Mouse (Mus musculus) midbrain, embryonic 12.5 days (tissue): ENCODE results near the gene Rfc2. TPM values are rescaled to one million over a fixed set of nuclear protein-coding genes. Genes with fewer than 3 reads are reported as not detected.

Source experiments
- ATAC-seq: fragments of 200-750 bp; cut with Nextera tagmentation; 2 replicates; pipeline ENCODE4 v1.8.0; 2017; ENCODE audit warnings: low read depth, moderate TSS enrichment, moderate library complexity; ENCODE audit not compliant: low FRiP score
- H3K27ac ChIP-seq: fragments of 300-500 bp; sonication (generic); replicated peaks from 2 replicates; pipeline ENCODE4 v1.5.1; 2016; ENCODE audit warnings: mild to moderate bottlenecking
- H3K27me3 ChIP-seq: fragments of 300-500 bp; sonication (generic); 2 replicates; pipeline ENCODE4 v1.6.1; 2016; ENCODE audit warnings: mild to moderate bottlenecking
- H3K36me3 ChIP-seq: fragments of 300-500 bp; sonication (generic); 2 replicates; pipeline ENCODE4 v1.6.1; 2016
- H3K4me1 ChIP-seq: fragments of 300-500 bp; sonication (generic); 2 replicates; pipeline ENCODE4 v1.6.1; 2016
- H3K4me2 ChIP-seq: fragments of 300-500 bp; sonication (generic); replicated peaks from 2 replicates; pipeline ENCODE4 v1.6.1; 2016; ENCODE audit warnings: mild to moderate bottlenecking, moderate library complexity
- H3K4me3 ChIP-seq: fragments of 300-500 bp; sonication (generic); 2 replicates; pipeline ENCODE4 v1.5.1; 2016; ENCODE audit warnings: mild to moderate bottlenecking
- H3K9ac ChIP-seq: fragments of 300-500 bp; sonication (generic); replicated peaks from 2 replicates; pipeline ENCODE4 v1.6.1; 2016; ENCODE audit warnings: mild to moderate bottlenecking, moderate library complexity
- H3K9me3 ChIP-seq: fragments of 300-500 bp; sonication (generic); 2 replicates; pipeline ENCODE4 v1.6.1; 2016; ENCODE audit warnings: mild to moderate bottlenecking
- WGBS: fragments of 180-500 bp; shearing (Covaris S2); methylation state at CpG from one replicate; pipeline ENCODE4 v1.1.7; 2016; 5-methylcytosine and 5-hydroxymethylcytosine counted together
- polyA plus RNA-seq: library from polyadenylated mRNA; unstranded; fragments of >200 nt; fragmentation: Nextera tagmentation; extraction: Ambion mirVana; gene quantifications from 2 replicates; pipeline ENCODE4 v1.2.1, GENCODE M21; 2016

Rfc2 gene
- polyA plus RNA-seq, 1 experiment from 2014 or later = 268 TPM

DNA sequence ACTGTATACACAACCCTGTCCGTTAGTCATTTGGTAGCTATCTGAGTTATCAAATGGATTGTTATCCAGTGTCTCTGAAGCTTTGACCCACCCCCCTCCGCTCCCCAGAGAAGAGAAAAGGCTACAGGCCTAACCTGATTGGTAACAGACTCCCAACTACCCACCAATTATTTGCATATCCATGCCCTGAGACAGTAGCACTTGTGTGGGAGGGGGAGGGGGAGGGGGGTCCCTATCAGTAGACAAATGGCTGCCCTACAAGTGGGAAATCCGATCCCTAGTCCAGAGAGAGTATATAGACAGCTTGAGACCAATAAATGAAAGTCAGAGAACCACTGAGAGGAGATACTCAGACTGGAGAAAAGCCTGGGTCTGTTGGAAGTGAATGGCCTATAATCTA lies 13.1 kb upstream of the Rfc2 start:
- Histone ChIP-seq H3K27me3 (no peaks in the 10 kb centered on the region), H3K9ac (no peak overlapping the region), H3K4me1 (peaks cover 8% of the 10 kb centered on the region), H3K36me3 (no peaks in the 10 kb centered on the region), H3K9me3 (no peaks in the 10 kb centered on the region), H3K4me2 (no peak overlapping the region), H3K27ac (no peak overlapping the region), H3K4me3 (no peak overlapping the region)
- 74% methylated on average over 3 of the region's 3 CpGs for WGBS
- ATAC-seq = no peak

DNA sequence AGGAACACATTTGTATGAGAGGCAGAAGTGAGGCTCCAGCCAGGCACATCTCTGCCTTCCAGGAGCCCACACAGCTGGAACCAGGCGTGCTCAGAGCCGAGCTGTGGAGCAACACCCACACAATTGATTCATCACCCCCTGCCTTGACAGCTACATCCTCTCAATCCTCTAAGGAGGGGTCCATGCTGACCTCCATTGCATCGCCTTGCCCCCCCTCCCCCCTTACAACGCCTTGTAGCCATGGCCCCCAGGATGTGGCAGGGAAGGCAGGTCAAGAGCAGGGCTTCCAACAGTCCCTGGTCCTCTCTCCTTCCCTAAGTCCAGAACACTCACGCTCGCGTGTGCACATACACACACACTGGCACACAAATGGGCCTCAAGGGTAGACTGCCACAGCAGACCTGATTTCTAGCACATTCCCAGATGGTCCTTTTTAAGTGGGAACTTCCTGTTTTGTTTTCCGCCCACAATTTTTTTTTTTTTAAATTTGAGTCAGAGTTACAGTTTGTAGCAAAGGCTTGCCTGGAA lies 12.1 kb upstream of the Rfc2 start:
- ATAC-seq = no peak

DNA sequence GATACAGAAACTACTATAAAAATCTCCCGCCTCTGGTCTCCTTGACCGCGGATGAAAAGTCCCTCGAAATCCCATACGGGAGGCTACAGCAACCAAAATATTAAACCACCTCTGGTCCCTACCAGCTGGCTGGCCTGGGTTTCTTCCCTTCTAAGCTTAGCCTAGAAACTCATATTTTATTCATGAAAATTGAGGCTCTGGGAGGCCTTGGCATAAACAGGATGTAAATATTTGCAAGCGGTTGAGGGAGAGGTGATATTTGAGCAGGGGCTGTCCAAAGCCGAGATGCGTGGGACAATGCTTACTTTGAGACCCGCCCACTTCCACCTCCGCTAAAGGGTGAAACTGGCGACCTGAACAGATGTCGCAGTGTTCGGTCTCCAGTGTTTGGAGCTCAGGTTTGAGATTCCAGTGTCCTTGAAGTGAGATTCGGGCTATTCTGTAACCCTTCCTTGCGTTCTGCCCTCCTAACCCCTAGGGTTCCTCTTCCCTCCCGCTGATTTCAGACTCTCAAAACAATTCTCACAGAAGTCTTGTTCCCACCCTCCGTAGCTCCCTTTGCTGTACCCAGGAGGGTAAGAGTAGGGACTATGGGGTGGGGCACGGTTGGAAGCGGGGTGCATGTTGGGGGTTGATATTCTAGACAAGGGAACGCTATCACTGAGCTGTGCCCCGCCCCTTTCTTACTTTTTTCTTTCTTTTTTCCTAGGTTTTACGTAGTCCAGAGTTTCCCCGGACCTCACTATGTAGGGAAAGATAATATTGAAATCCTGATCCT lies 9.2 kb upstream of the Rfc2 start:
- Histone ChIP-seq H3K4me1 (peaks cover 8% of the 10 kb centered on the region), H3K4me3 (peak overlapping the region; percentile 44), H3K27me3 (no peaks in the 10 kb centered on the region), H3K9me3 (no peaks in the 10 kb centered on the region), H3K27ac (peak overlapping the region; percentile 71), H3K9ac (peak overlapping the region; percentile 38; the same call in 1 of the 2 replicates), H3K36me3 (no peaks in the 10 kb centered on the region), H3K4me2 (peak overlapping the region; percentile 64)
- 1% methylated on average over 23 of the region's 23 CpGs for WGBS
- peak; percentile 81 for ATAC-seq

More for the DNA sequence above, 12.1 kb upstream of the Rfc2 start:
- Histone ChIP-seq H3K4me2 (no peak overlapping the region), H3K4me3 (no peak overlapping the region), H3K27me3 (no peaks in the 10 kb centered on the region), H3K9ac (no peak overlapping the region), H3K9me3 (no peaks in the 10 kb centered on the region), H3K27ac (no peak overlapping the region), H3K4me1 (peaks cover 8% of the 10 kb centered on the region), H3K36me3 (no peaks in the 10 kb centered on the region)
- 68% methylated on average over 8 of the region's 8 CpGs for WGBS

DNA sequence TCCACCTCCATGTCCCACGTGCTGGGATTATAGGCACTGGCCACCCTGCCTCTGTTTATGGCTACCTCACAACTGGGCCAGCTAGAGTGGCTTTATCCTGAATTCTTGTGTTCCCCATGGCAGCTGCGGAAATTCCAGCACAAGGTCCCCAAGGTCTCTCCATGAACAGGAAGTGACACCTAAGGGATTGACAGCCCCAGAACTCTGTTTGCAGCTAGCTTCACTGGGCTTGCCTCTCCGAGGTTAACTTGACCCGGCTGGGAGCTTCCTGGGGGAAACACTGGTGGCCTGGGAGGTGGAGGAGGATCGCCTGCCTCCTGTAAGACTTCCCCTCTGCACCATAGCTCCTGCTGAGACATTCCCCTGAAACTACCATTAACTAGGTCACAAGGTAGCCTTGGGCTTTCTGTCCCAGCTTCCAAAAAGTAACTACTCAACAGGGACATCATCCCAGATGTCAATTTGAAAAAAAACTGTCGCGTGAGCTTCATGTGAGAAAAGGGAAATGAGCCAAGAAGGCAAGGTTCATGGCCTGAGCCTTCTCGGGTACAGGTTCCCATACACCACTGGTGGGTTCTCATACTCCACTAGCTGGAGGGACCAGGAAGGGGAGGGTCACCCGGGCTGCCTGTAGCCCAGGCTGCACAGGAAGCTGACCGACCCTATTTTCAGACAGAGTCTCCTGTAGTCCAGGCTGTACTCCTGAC lies 8.5 kb upstream of the Rfc2 start:
- Histone ChIP-seq H3K27ac (no peak overlapping the region), H3K9ac (no peak overlapping the region), H3K4me3 (peak overlapping the region; percentile 44; the same call in 1 of the 2 replicates), H3K27me3 (no peaks in the 10 kb centered on the region), H3K4me1 (peaks cover 8% of the 10 kb centered on the region), H3K4me2 (peak overlapping the region; percentile 64), H3K9me3 (no peaks in the 10 kb centered on the region), H3K36me3 (no peaks in the 10 kb centered on the region)
- WGBS = 48% methylated on average over 10 of the region's 10 CpGs
- ATAC-seq = no peak

DNA sequence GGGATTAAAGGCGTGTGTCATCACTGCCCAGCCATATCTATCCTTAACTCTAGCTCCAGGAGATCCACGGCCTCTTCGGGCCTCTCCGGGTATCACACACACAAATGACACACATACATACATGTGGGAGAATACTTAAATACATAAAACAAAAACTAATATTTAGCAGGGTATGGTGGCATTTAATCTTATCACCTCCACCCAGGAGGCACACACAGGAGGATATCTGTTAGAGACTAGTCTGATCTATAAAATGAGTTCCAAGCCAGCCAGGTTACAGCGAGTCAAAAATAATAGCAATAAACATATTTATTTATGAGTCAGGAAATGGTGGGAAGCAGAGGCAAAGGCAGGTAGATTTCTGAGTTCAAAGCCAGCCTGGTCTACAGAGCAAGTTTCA lies 5.3 kb upstream of the Rfc2 start:
- H3K27me3 ChIP-seq = no peaks in the 10 kb centered on the region
- H3K9ac ChIP-seq = no peak overlapping the region
- H3K4me1 ChIP-seq = peaks cover 8% of the 10 kb centered on the region
- 98% methylated on average over 5 of the region's 5 CpGs for WGBS
- H3K36me3 ChIP-seq = no peaks in the 10 kb centered on the region
- no peak overlapping the region for H3K4me3 ChIP-seq
- ATAC-seq = no peak
- no peak overlapping the region for H3K27ac ChIP-seq
- H3K9me3 ChIP-seq = no peaks in the 10 kb centered on the region
- no peak overlapping the region for H3K4me2 ChIP-seq

DNA sequence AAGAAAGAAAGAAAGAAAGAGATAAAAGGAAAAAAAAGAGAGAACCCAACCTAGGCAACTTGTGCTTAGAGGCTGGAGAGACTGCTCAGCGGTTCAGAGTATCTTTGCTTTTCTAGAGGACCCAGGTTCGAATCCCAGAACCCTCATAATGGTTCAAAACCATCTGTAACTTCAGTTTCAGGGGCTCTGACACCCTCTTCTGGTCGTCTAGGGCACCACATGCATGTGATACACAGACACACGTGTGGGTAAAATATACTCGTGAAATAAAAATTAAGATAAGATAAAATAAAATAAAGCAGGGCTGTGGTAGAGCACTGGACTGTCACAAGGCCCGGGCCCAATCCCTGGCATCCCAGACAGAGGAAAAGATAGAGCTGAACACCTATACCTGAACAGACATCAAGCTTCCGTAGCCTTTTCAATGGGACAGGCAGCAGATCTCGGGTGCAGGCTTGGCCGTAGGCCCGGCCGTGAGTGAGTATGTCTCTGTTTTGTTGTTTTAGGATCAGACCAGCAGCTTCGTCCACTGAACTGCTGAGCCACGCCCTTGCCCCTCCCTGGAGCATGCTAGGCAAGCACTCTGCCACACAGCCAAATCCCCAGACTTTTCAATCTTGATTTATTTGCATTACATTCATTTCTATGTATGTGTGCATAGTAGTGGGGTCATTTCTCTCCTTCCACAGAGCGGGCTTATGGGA lies 4.5 kb upstream of the Rfc2 start:
- H3K4me2 ChIP-seq = no peak overlapping the region
- no peak for ATAC-seq
- H3K27ac ChIP-seq = no peak overlapping the region
- H3K27me3 ChIP-seq = no peaks in the 10 kb centered on the region
- 75% methylated on average over 14 of the region's 14 CpGs for WGBS
- peaks cover 8% of the 10 kb centered on the region for H3K4me1 ChIP-seq
- no peaks in the 10 kb centered on the region for H3K36me3 ChIP-seq
- H3K9me3 ChIP-seq = no peaks in the 10 kb centered on the region
- H3K9ac ChIP-seq = no peak overlapping the region
- H3K4me3 ChIP-seq = no peak overlapping the region

DNA sequence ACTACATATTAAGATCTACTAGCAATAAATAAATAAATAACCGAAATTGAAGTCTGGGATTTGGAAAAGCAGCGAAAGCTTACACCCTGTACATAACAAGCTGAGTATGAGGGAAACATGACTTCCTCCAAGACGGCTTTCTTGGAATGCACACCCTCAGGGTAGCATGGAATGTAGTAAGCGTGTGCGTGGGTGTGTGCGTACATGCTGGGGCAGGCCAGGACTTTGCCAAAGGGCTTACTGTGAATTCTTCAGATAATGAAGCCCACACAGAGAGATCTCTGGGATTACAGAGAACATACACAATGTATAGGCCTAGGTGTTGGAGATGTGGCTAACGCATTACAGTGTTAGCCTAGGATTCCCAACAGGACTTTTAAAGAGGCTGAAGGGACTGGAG lies 3.6 kb upstream of the Rfc2 start:
- Histone ChIP-seq H3K9me3 (no peaks in the 10 kb centered on the region), H3K27me3 (no peaks in the 10 kb centered on the region), H3K4me1 (peaks cover under 1% of the 10 kb centered on the region), H3K4me2 (no peak overlapping the region), H3K36me3 (no peaks in the 10 kb centered on the region), H3K9ac (no peak overlapping the region), H3K27ac (no peak overlapping the region), H3K4me3 (no peak overlapping the region)
- 85% methylated on average over 7 of the region's 7 CpGs for WGBS
- ATAC-seq = no peak

DNA sequence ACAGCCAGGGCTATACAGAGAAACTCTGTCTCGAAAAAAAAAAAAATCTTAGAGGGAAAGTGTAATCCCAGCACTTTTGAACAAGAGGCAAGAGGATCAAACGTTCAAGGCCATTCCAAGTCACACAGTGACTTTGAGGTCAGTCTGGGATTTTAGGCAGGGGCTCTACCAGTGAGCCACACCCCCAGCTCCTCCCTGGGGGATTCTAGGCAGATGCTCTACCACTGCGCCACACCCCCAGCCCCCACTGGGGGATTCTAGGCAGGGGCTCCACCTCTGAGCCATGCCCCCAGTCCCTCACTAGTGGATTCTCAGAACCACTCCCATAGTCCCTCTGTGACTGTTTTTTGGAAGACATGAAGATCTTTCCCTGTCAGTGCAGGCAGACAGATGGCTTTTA lies 2.0 kb upstream of the Rfc2 start:
- no peaks in the 10 kb centered on the region for H3K36me3 ChIP-seq
- no peak overlapping the region for H3K27ac ChIP-seq
- H3K9me3 ChIP-seq = no peaks in the 10 kb centered on the region
- H3K27me3 ChIP-seq = no peaks in the 10 kb centered on the region
- no peak overlapping the region for H3K4me2 ChIP-seq
- H3K4me3 ChIP-seq = no peak overlapping the region
- 56% methylated on average over 3 of the region's 3 CpGs for WGBS
- no peak for ATAC-seq
- H3K9ac ChIP-seq = no peak overlapping the region
- peaks cover 12% of the 10 kb centered on the region for H3K4me1 ChIP-seq

DNA sequence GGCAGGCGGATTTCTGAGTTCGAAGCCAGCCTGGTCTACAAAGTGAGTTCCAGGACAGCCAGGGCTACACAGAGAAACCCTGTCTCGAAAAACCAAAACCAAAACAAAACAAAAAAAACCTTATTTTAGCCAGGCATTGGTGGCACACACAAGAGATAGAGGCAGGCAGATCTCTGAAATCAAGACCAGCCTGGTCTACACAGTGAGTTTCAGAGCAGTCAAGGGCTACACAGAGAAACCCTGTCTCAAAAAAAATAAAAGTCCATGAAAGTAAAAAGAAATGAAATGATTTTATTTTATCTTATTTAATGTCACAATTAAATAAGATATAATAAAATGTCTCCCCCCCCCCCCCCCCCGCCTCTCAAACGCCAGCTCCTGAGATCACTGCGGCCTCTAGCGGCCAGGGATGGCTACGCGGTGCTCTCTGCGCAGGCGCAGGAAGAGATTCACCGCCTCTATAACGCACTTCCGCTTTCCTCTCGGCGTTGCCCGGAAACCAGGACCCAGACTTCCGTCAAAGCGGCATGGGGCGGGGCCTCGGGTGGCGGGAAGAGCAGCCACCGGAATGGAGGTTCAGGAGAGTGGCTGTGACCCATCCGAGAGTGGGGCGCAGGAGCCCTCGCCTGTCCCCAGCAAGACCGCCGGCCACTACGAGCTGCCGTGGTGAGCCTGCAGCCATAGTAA lies 1.2 kb downstream of the Rfc2 start:
- Histone ChIP-seq H3K27me3 (no peaks in the 10 kb centered on the region), H3K27ac (no peak overlapping the region), H3K4me3 (peak overlapping the region; percentile 92), H3K4me1 (peaks cover 14% of the 10 kb centered on the region), H3K36me3 (peaks cover 15% of the 10 kb centered on the region), H3K9me3 (no peaks in the 10 kb centered on the region), H3K4me2 (peak overlapping the region; percentile 86), H3K9ac (peak overlapping the region; percentile 84)
- ATAC-seq = peak; percentile 91
- WGBS = 8% methylated on average over 29 of the region's 30 CpGs

DNA sequence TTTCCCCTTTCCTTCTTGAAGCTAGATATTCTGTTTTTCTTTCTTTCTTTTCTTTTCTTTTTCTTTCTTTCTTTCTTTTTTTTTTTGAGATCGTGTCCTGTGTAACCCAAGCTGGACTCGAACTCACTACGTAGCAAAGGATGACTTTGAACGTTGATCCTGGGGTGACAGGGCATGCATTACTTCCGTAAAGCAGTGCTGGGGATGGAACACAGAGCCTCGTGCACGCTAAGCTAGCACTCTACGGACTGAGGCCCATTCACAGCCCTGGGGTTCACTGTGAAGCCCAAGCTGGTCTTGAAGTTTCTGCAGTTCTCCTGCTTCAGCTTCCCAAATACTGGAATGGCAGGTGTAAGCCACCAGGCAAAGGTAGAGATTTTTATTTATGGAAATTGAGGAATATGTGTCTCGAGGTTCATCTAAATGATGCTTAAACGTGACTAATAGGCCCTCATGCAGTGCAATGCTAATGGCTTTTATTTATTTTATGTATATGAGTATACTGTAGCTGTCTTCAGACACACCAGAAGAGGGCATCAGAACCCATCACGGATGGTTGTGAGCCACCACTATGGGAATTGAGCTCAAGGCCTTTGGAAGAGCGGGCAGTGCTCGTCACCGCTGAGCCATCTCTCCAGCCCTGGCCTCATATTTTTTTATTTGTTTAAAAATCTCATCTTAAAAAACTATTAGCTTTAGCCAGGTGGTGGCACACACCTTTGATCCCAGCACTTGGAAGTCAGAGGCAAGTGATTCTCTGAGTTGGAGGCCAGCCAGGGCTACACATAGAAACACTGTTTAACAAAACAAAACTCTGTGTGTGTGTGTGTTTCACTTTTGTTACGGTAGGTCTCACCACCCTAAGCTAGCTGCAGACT lies 2.1 kb downstream of the Rfc2 start:
- WGBS = 33% methylated on average over 15 of the region's 15 CpGs
- H3K36me3 ChIP-seq = peaks cover 22% of the 10 kb centered on the region
- no peak overlapping the region for H3K27ac ChIP-seq
- peak overlapping the region; percentile 86 for H3K4me2 ChIP-seq
- H3K9me3 ChIP-seq = no peaks in the 10 kb centered on the region
- ATAC-seq = no peak
- H3K9ac ChIP-seq = peak overlapping the region; percentile 84
- peak overlapping the region; percentile 92 for H3K4me3 ChIP-seq
- H3K27me3 ChIP-seq = no peaks in the 10 kb centered on the region
- peaks cover 14% of the 10 kb centered on the region for H3K4me1 ChIP-seq

DNA sequence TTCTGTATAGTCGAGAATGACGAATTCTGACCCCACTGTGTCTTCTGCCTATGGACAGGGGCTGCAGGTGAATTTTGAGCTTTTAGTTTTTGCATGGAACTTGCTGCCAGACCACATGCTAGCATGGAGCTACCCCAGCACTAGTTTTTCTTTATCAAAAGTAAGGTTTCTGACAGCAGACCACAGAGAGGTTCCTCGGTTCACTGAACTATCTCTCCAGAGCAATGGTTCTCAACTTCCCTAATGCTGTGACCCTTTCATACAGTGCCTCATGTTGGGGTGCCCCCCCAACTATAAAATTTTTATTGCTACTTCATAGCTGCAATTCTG lies 2.7 kb downstream of the Rfc2 start:
- H3K9me3 ChIP-seq = no peaks in the 10 kb centered on the region
- H3K36me3 ChIP-seq = peaks cover 27% of the 10 kb centered on the region
- peaks cover 14% of the 10 kb centered on the region for H3K4me1 ChIP-seq
- peak overlapping the region; percentile 84; the same call in 1 of the 2 replicates for H3K9ac ChIP-seq
- H3K4me3 ChIP-seq = peak overlapping the region; percentile 92
- no peak overlapping the region for H3K27ac ChIP-seq
- no peak for ATAC-seq
- no peaks in the 10 kb centered on the region for H3K27me3 ChIP-seq
- WGBS = 84% methylated on average over 3 of the region's 3 CpGs
- H3K4me2 ChIP-seq = peak overlapping the region; percentile 86
